Mouse (Mus musculus) hindbrain, embryonic 11.5 days (tissue): Measurements from ENCODE around the gene Atp6v1g1. TPM values are rescaled to one million over a fixed set of nuclear protein-coding genes. Genes with fewer than 3 reads are reported as not detected.

Experiments used
- ATAC-seq: fragments of 200-750 bp; cut with Nextera tagmentation; 2 replicates; pipeline ENCODE4 v1.8.0; 2017; ENCODE audit warnings: mild to moderate bottlenecking, moderate TSS enrichment, moderate library complexity; ENCODE audit not compliant: low FRiP score
- DNase-seq: peaks from one replicate; pipeline ENCODE4 v3.0.0-alpha.2; 2015; ENCODE audit warnings: low spot score
- H3K27ac ChIP-seq: fragments of 300-500 bp; sonication (generic); 2 replicates; pipeline ENCODE4 v1.5.1; 2014; ENCODE audit warnings: mild to moderate bottlenecking, low read depth, low read length
- H3K27me3 ChIP-seq: fragments of 300-500 bp; sonication (generic); 2 replicates; pipeline ENCODE4 v1.6.1; 2014; ENCODE audit warnings: mild to moderate bottlenecking, low read length, moderate library complexity, mixed read lengths; ENCODE audit not compliant: control insufficient read depth, insufficient read depth
- H3K36me3 ChIP-seq: fragments of 300-500 bp; sonication (generic); 2 replicates; pipeline ENCODE4 v1.6.1; 2014; ENCODE audit warnings: mild to moderate bottlenecking, low read length, moderate library complexity, mixed read lengths; ENCODE audit not compliant: control insufficient read depth, insufficient read depth
- H3K4me1 ChIP-seq: fragments of 300-500 bp; sonication (generic); replicated peaks from 2 replicates; pipeline ENCODE4 v1.6.1; 2014; ENCODE audit warnings: low read length, mixed read lengths; ENCODE audit not compliant: control insufficient read depth, insufficient read depth
- H3K4me2 ChIP-seq: fragments of 300-500 bp; sonication (generic); replicated peaks from 2 replicates; pipeline ENCODE4 v1.6.1; 2014; ENCODE audit warnings: mild to moderate bottlenecking, low read depth, low read length
- H3K4me3 ChIP-seq: fragments of 300-500 bp; sonication (generic); 2 replicates; pipeline ENCODE4 v1.5.1; 2014; ENCODE audit warnings: low read depth, low read length
- H3K9ac ChIP-seq: fragments of 300-500 bp; sonication (generic); 2 replicates; pipeline ENCODE4 v1.6.1; 2014; ENCODE audit warnings: low read depth, low read length
- H3K9me3 ChIP-seq: fragments of 300-500 bp; sonication (generic); 2 replicates; pipeline ENCODE4 v1.6.1; 2016; ENCODE audit warnings: low read length; ENCODE audit not compliant: control insufficient read depth
- WGBS: fragments of 180-500 bp; shearing (Covaris S2); extraction: QIAGEN DNeasy Blood & Tissue Kit; methylation state at CpG from one replicate; pipeline ENCODE4 v1.1.7; 2014; 5-methylcytosine and 5-hydroxymethylcytosine counted together
- polyA plus RNA-seq: library from polyadenylated mRNA; unstranded; fragments of >200 nt; fragmentation: Nextera tagmentation; extraction: Ambion mirVana; gene quantifications from 2 replicates; pipeline ENCODE4 v1.2.1, GENCODE M21; 2014

Atp6v1g1 gene
- 424 and 428 TPM in 2 replicates for polyA plus RNA-seq

DNA sequence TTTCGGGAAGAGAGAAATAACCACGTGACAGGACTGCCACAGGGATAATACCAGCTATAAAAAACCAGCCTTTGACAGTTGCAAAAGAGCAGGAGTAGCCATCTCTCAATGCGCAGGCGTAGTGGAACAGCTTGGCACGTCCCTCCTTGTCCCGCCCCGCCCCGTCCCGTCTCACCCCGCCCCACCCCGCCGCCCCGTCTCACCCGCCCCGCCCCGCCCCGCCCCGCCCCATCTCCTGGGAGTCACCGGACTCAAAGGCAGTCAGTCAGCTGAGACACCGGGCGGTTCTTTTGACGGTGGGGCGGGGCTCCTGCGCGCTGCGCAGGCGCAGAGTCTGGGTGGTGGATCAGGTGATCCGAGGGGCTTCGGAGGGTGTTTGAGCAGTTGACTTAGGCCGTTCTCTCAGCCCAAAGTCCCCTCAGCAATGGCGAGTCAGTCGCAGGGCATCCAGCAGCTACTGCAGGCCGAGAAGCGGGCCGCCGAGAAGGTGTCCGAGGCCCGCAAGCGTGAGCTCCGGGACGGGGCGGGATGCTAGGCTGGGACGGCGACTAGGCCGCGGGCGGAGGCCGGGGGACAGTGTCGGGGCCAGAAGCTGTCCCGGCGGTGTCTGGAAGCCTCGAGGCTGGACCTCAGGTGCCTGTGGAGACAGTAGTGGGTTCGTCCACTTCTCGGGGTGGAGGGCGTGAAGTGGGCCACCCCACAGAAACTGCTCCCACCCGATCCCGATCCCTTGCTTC, at the start of gene Atp6v1g1:
Atp6v1g1 (plus strand) TSS at position 279 of the 737 bp plus-strand sequence.
- no peaks in the 10 kb centered on the region; the same call in 1 of the 2 replicates for H3K4me1 ChIP-seq
- no peaks in the 10 kb centered on the region for H3K9me3 ChIP-seq
- H3K4me3 ChIP-seq: peak within 1 kb of the TSS; percentile 84
- no peaks in the 10 kb centered on the region for H3K27me3 ChIP-seq
- H3K4me2 ChIP-seq: peak within 1 kb of the TSS; percentile 66
- DNase-seq (peak; percentile 95), ATAC-seq (peak; percentile 98)
- peak within 1 kb of the TSS; percentile 82 for H3K27ac ChIP-seq
- 2% methylated on average over 39 of the region's 57 CpGs for WGBS
- peaks cover 3% of the 10 kb centered on the region; the same call in 1 of the 2 replicates for H3K36me3 ChIP-seq
- H3K9ac ChIP-seq: peak within 1 kb of the TSS; percentile 96

- Histone ChIP-seq H3K4me1 (peaks cover 2% of the 10 kb centered on the region; the same call in 1 of the 2 replicates), H3K9me3 (no peaks in the 10 kb centered on the region), H3K27me3 (0 out of 2 replicates have a peak, but pooled peaks cover 3% of the 10 kb centered on the region), H3K4me3 (peak overlapping the region; percentile 73), H3K36me3 (no peaks in the 10 kb centered on the region), H3K4me2 (peak overlapping the region; percentile 90), H3K27ac (no peak overlapping the region; the same call in 1 of the 2 replicates), H3K9ac (peak overlapping the region; percentile 69)
- WGBS: under 1% methylated on average over 58 of the region's 107 CpGs
- ATAC-seq: peak; percentile 73
- DNase-seq: peak; percentile 72
These were observed 49.3 kb upstream of the Atp6v1g1 start for GRCm38 (mm10) chr4:63494967-63495914.

- H3K36me3 ChIP-seq: no peaks in the 10 kb centered on the region
- peaks cover 2% of the 10 kb centered on the region; the same call in 1 of the 2 replicates for H3K4me1 ChIP-seq
- peak; percentile 84 for ATAC-seq
- no peak within 1 kb of the TSS; the same call in 1 of the 2 replicates for H3K27ac ChIP-seq
- peak within 1 kb of the TSS; percentile 73 for H3K4me3 ChIP-seq
- peak within 1 kb of the TSS; percentile 90 for H3K4me2 ChIP-seq
- 0 out of 2 replicates have a peak, but pooled peaks cover 3% of the 10 kb centered on the region for H3K27me3 ChIP-seq
- 0% methylated on average over 13 of the region's 34 CpGs for WGBS
- H3K9ac ChIP-seq: peak within 1 kb of the TSS; percentile 69
- H3K9me3 ChIP-seq: no peaks in the 10 kb centered on the region
- DNase-seq: peak; percentile 85
These were observed 48.7 kb upstream of the Atp6v1g1 start, which contains the start of gene Whrn for GRCm38 (mm10) chr4:63495915-63496278. TSS of gene Whrn (minus strand) at chr4:63495991.

DNA sequence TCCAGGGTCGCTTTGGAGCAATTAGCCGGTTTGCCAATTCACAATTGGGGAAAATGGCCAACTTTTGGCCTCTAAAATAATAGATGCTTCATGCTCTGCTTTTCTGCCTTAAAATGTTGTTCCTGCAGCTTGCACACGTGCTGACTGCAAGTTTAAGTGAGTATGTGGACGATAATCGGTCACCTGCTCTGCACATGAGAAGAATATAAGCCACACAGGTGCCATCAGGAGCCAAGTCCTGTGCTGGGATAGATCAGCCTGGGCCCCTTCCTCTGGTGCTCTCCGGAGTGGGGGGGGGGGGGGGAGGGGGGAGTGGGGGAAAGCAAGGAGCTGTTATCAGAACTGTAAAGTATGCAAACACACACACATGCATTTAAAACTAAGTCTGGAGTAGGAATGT, 48.3 kb upstream of the Atp6v1g1 start:
- DNase-seq: no peak
- WGBS: 15% methylated on average over 5 of the region's 6 CpGs
- H3K27ac ChIP-seq: no peak overlapping the region
- no peaks in the 10 kb centered on the region for H3K36me3 ChIP-seq
- peak overlapping the region; percentile 73 for H3K4me3 ChIP-seq
- H3K9ac ChIP-seq: peak overlapping the region; percentile 69; the same call in 1 of the 2 replicates
- 0 out of 2 replicates have a peak, but pooled peaks cover 3% of the 10 kb centered on the region for H3K27me3 ChIP-seq
- H3K4me2 ChIP-seq: peak overlapping the region; percentile 90
- H3K4me1 ChIP-seq: peaks cover 2% of the 10 kb centered on the region; the same call in 1 of the 2 replicates
- ATAC-seq: peak; percentile 58
- H3K9me3 ChIP-seq: no peaks in the 10 kb centered on the region

- Histone ChIP-seq H3K27me3 (0 out of 2 replicates have a peak, but pooled peaks cover 3% of the 10 kb centered on the region), H3K4me3 (no peak overlapping the region), H3K9ac (no peak overlapping the region), H3K4me1 (no peaks in the 10 kb centered on the region; the same call in 1 of the 2 replicates), H3K9me3 (no peaks in the 10 kb centered on the region), H3K27ac (no peak overlapping the region), H3K36me3 (no peaks in the 10 kb centered on the region), H3K4me2 (no peak overlapping the region)
- 35% methylated on average over 3 of the region's 3 CpGs for WGBS
- ATAC-seq (no peak), DNase-seq (peak; percentile 35)
These were observed 46.2 kb upstream of the Atp6v1g1 start for GRCm38 (mm10) chr4:63498346-63498745.

- Histone ChIP-seq H3K36me3 (no peaks in the 10 kb centered on the region), H3K4me3 (no peak overlapping the region), H3K27me3 (no peaks in the 10 kb centered on the region), H3K4me1 (no peaks in the 10 kb centered on the region), H3K4me2 (no peak overlapping the region), H3K27ac (no peak overlapping the region), H3K9me3 (no peaks in the 10 kb centered on the region), H3K9ac (no peak overlapping the region)
- 78% methylated on average over 5 of the region's 5 CpGs for WGBS
- DNase-seq: no peak
- no peak for ATAC-seq
These were observed 43.5 kb upstream of the Atp6v1g1 start for GRCm38 (mm10) chr4:63501050-63501449.

- H3K27me3 ChIP-seq: no peaks in the 10 kb centered on the region
- WGBS: 77% methylated on average over 5 of the region's 5 CpGs
- no peak overlapping the region for H3K4me3 ChIP-seq
- H3K9ac ChIP-seq: no peak overlapping the region
- H3K36me3 ChIP-seq: no peaks in the 10 kb centered on the region
- H3K4me1 ChIP-seq: no peaks in the 10 kb centered on the region
- H3K4me2 ChIP-seq: no peak overlapping the region
- no peak for ATAC-seq
- H3K27ac ChIP-seq: no peak overlapping the region
- DNase-seq: no peak
- H3K9me3 ChIP-seq: no peaks in the 10 kb centered on the region
These were observed 40.6 kb upstream of the Atp6v1g1 start for GRCm38 (mm10) chr4:63503949-63504348.

DNA sequence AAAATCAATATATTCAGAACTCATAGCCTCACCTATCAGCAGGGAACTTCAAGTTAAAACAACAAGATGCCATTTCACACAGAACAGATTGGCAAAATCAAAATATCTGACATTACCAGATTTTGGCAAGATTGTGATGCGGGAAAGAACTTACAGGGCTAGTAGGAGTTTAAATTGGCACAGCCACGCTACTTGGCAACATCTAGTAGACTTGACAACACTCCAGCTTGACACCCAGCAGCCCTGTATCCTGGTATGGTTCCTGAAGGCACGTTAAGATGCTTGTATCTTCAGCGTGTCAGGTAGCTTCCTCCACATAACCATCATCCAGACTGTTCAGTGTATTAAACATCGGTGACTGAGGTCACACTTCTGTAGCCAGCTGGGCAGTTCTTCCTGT, 37.1 kb upstream of the Atp6v1g1 start:
- H3K4me2 ChIP-seq: no peak overlapping the region
- no peak overlapping the region for H3K27ac ChIP-seq
- 81% methylated on average over 5 of the region's 5 CpGs for WGBS
- no peaks in the 10 kb centered on the region for H3K36me3 ChIP-seq
- no peak for DNase-seq
- ATAC-seq: no peak
- no peaks in the 10 kb centered on the region for H3K9me3 ChIP-seq
- no peak overlapping the region for H3K4me3 ChIP-seq
- no peaks in the 10 kb centered on the region for H3K4me1 ChIP-seq
- no peak overlapping the region for H3K9ac ChIP-seq
- no peaks in the 10 kb centered on the region for H3K27me3 ChIP-seq
